Mouse (Mus musculus): ENCODE results near the gene Morc3. TPM values are rescaled to one million over a fixed set of nuclear protein-coding genes. Genes with fewer than 3 reads are reported as not detected.
A peak's percentile ranks its signal among the peaks of the same experiment; 100 is the strongest.

The Morc3 gene
- total RNA-seq, 4 experiments from 2014 or later, result 12.7 to 25.2 (median 15.9) TPM

DNA sequence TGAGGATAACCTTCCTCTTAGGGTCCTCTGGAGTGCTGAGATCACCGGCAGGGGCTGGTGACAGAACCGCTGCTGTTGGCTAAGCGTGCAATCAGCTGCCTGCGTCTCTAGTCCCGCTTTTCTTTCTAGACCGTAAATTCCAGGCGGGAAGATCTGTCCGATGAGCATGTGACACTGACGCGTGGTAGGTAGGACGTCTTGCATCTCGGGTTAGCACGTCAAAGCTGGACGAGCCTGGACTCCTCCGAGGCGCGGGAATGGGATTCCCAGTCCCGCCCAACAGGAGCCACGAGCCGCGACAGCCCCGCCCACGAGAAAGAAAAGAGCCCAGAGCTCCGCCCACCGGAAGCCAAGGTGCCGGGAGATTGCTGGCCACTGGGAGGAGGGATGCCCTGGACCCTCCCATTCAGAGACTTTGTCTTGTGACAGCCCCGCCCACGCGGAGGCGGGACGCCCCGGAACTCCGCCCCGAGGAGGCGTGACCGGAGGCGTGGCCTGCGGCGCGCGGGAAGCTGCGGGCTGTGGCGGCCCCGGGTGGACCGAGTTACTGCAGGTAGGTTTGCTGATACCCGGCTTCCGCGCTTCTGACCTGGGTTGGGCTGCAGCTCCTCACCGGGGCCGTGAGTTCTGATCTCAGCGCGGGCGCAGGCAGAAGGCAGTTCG, 51.6 kb downstream of the Morc3 start, which contains the start of gene Chaf1b:
Chaf1b (plus strand) TSS at position 479 of the 663 bp plus-strand sequence.
- DNase-seq (ENCODE audit: low spot score), result peak; percentile 93

DNA sequence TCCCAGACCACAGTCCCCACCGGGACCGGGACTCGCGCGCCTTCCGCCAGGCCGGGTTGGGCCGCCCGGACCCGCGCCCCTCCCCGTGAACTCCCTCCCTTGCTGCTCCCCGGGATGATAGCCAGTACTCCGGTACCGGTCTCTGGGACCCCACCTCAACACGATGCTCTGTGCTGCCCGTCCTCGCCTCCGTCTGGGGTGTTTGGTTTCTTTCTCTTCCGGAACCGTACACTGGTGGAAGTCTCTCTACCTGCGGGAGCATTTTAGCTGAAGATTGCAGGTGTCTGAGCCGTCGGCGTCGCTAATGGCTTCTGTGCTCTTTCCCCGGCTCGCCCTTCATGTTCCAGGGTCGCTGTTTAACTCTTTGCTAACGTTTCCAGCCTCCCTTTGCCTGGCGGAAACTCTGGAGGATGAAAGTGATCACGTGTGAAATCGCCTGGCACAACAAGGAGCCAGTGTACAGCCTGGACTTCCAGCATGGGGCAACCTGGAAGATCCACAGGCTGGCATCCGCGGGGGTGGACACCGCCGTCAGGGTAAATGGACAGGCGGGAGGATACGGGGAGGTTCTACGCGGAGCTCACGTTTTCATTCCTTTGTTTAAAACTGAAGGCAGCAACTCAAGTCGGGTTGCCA, 52.3 kb downstream of the Morc3 start:
- no peak for DNase-seq (ENCODE audit: low spot score)

DNA sequence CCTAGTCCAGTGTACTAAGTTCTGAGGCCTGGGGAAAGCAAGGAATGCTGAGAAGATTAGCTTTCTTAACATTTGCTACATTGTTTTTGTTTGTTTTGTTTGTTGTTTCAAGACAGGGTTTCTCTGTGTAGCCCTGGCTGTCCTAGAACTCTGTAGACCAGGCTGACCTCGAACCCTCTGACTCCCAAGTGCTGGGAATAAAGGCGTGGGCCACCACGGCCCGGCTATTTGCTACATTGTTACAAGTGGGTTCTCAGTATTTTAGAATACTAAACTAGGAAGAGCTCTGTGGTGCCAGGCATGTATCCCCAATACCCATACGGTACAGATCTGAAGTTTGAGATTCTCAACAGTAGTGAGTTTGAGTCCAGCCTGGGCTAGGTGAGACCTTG, 52.8 kb downstream of the Morc3 start:
- DNase-seq (ENCODE audit: low spot score), result no peak

DNA sequence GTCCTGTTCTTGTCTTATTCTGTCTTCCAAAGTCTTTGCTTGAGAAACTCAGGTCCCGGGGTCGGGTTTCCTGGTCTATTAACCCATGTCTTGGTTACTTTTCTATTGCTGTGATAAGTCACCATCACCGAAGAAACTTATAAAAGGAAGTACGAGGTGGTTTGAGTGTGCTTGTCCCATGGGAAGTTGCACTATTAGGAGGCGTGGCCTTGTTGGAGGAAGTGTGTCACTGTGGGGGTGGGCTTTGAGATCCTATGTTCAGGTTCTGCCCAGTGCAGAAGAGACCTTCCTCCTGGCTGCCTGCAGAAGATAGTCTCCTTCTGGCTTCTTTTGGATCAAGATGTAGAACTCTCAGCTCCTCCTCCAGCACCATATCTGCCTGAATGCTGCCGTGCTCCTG, 56.6 kb downstream of the Morc3 start:
- DNase-seq (ENCODE audit: low spot score), result no peak

DNA sequence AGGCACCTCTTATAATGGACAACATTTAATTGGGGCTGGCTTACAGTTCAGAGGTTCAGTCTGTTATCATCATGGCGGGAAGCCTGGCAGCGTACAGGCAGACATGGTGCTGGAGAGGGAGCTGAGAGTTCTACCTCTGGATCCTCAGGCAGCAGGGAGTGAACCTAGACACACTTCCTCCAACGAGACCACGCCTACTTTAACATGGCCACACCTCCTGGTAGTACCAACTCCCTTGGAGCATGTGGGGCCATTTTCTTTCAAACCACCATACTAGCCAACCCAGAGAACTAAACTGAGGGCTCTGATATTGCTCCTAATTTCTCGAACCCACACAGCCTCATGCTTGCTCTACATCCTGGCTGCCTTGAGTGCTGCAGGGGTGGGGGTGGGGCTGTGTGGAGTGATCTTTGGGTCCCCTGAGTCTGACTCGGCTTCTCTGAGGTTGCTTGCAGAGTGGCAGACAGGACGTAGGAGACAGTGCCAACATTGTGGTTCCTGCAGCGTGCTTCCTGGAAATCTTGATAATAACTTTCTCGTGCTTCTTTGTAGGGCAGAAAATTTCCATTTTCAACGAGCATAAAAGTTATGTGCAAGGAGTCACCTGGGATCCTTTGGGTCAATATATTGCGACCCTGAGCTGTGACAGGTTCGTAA, 59.2 kb downstream of the Morc3 start:
- no peak for DNase-seq (ENCODE audit: low spot score)

DNA sequence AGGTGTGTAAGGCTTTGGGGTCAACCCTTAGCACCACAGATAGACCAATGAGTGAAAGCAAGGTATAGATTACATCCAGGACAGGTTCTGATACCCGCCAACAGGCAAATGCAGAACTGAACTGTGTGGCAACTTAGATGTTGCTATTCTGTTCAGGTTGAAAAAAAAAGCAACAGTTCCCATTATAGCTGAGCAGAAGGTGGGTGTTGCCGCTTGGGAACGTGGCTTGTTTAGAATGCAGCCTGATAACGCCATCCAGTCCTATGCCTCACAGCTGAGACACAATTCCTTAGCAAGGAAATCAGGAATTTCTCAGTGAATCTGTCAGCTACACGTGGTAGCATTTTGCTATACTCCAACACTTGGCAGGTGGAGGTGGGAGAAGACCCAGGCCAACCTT, 61.4 kb downstream of the Morc3 start:
- no peak for DNase-seq (ENCODE audit: low spot score)

DNA sequence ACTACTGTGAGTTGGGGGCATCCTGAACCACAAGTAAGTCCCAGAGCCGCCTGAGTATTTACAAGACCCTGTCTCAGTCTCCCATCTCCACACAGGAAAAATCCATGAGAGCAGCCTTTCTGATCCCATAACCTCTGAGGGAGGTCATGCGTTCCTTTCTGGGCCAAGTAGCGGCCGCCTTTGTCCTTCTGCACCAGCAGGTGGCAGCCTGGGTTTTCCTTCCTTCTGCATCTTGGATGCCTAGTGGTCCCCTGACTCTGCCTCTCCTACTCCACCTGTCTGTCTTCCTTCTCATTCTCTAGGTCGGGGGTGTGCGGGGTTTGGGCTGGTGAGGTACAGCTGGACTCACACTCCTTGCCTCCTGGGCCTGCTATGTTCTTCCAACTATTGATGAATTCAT, 71.1 kb downstream of the Morc3 start:
- no peak for DNase-seq (ENCODE audit: low spot score)

DNA sequence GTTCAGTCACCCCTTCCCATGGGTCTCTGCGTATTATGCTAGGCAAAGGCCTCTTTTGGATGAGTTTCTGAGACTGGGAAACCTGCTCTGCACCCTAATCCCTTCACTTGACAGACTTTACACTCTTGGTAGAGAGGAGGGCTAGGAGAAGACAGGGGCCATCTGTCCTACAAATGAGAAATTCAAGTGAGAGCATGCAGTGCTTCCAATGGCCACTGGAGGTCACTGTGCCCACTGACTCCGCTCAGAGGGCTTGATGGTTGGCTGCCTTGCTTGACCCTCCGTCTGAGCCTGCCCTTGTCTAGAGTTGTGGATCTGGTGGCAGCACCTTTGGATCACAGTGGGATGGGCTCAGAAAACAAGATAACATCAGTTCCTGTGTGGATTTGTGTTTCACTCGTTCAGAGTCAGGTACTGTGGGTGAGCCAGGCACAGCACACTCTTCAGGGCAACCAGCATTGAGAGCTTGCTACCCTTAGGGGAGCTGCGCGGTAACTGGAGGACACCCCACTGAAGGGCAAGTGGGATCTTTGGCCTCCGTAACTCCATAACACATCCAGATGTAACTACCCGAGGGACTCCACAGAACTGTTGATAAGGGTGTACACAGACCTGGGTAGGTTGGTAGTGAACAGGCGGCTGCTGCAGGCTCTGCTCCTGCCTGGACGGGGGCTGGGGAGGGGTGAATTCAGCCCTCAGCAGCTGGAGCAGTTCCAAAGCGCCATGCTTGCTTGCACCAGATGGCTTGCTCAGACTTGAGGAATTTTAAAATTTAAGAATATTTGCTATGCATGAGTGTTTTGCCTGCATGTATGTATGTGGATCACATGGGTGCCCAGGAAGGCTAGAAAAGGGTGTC, 74.5 kb downstream of the Morc3 start:
- peak; percentile 28 for DNase-seq (ENCODE audit: low spot score)

GRCm38 (mm10) chr16:93907761-93908160, 75.8 kb downstream of the Morc3 start:
- no peak for DNase-seq (ENCODE audit: low spot score)

DNA sequence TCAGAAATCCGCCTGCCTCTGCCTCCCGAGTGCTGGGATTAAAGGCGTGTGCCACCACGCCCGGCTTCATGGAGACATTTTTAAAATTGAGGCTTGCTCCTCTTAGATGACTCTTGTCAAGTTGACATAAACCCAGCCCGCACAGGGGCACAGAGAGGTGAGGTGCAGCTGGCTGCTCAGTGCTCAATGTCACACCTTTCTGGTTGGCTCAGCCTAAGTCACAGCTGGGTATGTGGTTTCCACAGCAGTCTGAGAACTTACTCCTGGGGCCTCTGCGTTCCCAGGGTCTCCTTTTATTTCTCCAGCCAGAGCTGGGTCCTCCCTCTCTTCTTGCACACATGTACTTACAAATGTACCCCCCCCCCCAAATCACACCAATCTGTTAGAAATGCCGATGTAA, 76.3 kb downstream of the Morc3 start:
- DNase-seq (ENCODE audit: low spot score), result no peak

DNA sequence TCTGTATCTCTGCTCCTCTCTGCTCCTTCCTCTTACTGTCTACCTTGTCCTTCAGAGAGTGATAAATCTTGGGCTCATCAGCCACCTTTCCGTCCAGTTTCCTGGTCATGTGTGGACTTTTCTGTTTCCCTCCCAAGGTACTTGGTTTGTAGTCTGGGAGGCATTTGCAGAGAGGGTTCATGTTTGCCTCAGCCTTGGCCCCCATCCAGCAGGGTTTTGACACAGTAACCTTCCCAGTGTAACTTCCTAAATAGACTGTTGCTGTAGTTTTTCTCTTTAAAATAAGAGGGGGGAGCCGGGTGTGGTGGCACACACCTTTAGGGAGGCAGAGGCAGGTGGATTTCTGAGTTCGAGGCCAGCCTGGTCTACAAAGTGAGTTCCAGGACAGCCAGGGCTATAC, 78.0 kb downstream of the Morc3 start:
- DNase-seq (ENCODE audit: low spot score), result no peak

- no peak for DNase-seq (ENCODE audit: low spot score)
Measured at GRCm38 (mm10) chr16:93910735-93911665, 79.1 kb downstream of the Morc3 start.

DNA sequence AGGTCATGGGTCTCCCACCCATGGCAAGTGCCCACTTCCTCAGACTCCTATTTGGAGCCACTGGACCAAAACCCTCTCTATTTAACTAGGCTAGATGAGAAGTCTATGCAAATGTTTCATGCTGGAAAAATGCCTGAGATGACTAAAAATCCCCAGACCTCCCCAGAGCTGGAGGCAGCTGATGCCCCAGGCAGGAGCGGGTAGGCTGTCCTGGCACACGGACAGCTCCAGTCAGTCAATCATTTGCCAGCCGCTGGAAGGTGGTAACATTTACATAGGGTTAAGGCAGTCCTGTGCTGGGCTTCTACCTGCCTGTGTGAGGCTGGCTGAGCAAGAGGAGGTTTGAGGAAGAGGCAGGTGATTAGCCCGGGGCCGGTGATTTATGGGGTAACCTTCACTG, 80.2 kb downstream of the Morc3 start:
- no peak for DNase-seq (ENCODE audit: low spot score)

DNA sequence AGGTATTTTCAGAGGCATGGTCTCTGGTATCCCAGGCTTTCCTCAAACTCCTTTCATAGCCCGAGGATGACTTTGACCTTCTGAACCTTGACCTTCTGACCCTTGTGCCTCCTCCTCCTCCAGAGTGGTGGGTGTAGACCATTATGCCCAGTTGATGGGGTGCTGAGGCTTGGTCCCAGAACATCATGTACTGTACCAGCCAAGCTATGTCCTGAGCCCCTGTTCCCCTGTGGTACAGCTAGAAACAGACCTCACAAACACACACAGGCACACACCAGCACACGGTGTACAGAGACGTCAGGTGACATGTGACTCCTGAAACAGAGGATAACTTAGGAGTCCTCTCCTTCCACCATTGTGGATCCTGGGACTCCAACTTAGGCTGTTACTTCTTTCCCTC, 80.9 kb downstream of the Morc3 start:
- DNase-seq (ENCODE audit: low spot score), result no peak

DNA sequence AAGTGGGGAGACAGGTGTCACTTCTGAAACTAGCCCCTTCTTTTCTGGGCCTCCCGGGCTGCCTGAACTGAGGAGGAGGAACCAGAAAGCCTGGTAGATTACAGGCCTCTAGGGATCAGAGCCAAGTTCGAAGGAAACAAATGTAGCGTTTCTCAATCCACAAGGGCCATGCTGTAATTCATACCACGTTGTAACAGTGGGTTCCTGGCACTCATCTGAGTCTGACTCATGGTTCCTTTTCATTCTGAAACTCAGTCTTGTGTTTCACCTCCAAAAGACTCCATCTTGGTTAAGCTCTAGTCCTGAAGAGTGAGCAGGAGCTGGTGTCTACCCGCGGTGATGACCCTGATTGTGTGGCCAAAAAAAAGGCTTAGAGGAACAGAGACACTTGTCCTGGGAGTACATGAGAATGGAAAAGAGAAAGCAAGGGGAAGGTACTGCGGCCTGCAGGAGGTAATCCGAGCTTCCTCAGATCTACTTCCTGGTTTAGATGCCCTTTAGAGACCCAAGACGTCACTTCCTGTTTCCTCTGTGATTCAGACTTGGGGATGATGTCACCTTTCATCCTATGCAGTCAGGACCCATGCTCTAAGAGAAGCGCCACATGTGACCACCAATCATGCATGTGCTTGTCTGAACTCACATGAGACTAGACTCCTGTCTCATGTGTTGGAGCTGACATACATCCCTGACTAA, 82.1 kb downstream of the Morc3 start:
- DNase-seq (ENCODE audit: low spot score), result no peak

GRCm38 (mm10) chr16:93915338-93915849, 83.5 kb downstream of the Morc3 start:
- DNase-seq (ENCODE audit: low spot score), result no peak

DNA sequence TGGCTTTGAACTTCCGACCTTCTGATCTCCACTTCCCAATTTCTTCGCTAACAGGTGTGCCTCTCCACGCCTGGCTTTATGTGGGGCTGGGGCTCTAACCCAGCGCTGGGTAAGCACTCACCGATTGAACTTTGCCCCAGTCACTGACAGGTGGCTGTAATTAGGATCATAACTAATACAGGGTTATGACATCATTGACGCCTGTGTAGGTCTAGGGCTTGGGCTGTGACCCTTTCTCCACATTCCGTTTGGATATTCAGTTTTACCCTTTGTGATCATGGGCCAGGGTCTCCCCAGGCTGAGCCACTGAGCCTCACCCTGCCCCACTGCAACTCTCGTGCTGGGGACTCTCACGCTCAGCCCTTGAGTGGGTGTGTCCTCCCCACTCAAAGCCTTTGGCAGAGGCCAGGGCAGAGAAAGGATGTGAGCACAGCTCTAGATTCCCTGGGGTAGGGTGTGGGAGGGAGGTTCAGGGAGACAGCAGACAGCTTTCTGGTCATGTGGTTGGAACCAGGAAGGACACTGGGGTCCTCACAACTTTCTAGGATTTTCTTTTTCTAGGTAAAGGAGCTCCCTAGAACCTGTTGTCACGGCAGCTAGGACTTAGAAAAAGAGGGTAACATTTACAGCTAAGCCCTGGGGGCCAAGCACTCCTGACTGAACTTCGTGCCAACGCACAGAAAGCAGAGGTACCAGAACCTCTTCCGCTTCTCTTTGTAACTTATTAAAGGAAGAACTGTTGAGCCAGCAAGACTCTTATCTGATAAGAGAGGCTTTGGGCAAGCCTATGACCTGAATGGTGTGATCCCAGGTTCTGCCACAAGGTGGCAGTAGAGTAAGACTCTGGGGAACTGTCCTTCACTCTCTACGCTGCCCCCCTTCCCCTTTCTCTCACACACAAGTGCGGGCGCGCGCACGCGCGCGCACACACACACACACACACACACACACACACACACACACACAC, 86.1 kb downstream of the Morc3 start:
- peak; percentile 64 for DNase-seq (ENCODE audit: low spot score)

DNA sequence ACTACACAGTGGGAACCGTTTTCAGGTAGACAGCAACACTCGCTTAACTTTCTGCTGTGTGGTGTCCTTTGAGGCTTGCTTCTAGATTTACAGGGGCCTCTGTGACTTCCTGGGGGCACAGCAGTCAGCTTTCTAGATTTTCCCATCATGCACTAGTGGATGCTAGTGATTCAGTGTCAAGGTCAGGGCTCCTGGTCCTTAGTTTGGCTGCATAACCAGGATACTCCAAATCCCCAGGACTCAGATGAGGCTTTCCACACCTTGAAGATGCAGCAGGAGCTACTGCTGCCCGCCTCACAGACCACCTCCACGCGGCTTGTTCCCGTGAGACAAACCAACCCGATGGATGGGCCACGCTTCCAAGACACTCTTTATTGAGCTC, 86.7 kb downstream of the Morc3 start:
- DNase-seq (ENCODE audit: low spot score), result no peak

DNA sequence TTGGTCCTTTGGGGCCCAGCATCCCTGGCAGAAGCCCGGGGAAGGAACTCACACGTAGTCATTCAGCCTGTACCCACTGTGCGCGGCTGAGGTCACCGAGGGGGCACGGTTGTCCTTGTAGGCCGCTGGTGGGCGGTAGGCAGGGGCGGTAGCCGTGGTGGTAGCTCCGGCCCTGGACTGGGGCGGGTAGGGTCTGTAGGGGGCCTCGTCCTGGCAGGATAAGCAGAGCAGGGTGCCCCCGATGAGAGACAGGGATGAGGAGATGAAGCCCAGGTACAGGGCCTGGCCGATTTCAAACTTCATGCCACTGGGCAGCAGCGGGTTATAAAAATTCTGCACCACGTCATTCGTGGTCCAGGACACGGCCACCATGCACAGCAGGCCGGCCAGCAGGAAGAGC, 87.3 kb downstream of the Morc3 start:
- DNase-seq (ENCODE audit: low spot score), result no peak
